Mouse (Mus musculus): Measurements from ENCODE around the gene Lhfp.

DNA sequence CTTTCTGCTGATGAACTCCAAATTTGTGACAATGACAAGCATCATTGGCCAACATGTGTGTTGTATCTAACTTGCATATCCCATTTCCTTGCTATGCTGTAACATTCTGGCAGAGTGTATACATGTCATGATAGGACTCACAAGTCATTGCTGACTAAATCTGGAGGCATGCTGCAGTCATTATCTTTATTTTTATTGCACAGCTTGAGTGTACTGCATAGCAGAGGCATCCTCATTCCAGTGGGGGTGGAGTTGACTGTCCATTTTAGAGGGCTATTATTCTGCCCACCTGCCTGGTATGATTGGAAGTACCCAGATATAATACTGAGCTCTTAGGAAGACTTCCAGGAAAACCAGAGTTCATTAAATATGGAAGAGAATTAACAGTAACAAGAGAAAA is 97.9 kb downstream of the Lhfp start:
- TF ChIP-seq CTCF (conservative IDR thresholded peaks at IDR 0.05; ENCODE audit: low read length), result no peak
- no peak for TF ChIP-seq NANOG (IDR thresholded peaks at IDR 0.05; ENCODE audit: borderline replicate concordance, low read length)
- no peak for TF ChIP-seq POU5F1 (IDR thresholded peaks at IDR 0.05; ENCODE audit: borderline replicate concordance, low read length)

Data from E14TG2a.4 (cell line).